Mouse (Mus musculus) embryonic fibroblast, embryonic 13.5 days (primary cell): ENCODE measurements around the gene Fam222b. TPM values are rescaled to one million over a fixed set of nuclear protein-coding genes. Genes with fewer than 3 reads are reported as not detected.
"Not testable (repeated sequence)": the region's sequence is repeated elsewhere in the genome, so short reads cannot be mapped to it uniquely, and the experiment has no call there.

Source experiments
- H3K27ac ChIP-seq: 2 replicates; pipeline ENCODE4 v1.5.1; 2012; ENCODE audit warnings: low read length, control low read depth, inconsistent platforms; ENCODE audit not compliant: insufficient read depth
- H3K4me1 ChIP-seq: 2 replicates; pipeline ENCODE4 v1.6.1; 2011; ENCODE audit warnings: low read length; ENCODE audit not compliant: control insufficient read depth, insufficient read depth
- H3K4me3 ChIP-seq: 2 replicates; pipeline ENCODE4 v1.5.1; 2011; ENCODE audit warnings: mild to moderate bottlenecking, control low read depth, low read length; ENCODE audit not compliant: insufficient read depth
- CTCF ChIP-seq: IDR thresholded peaks from 2 replicates; pipeline ENCODE4 v1.5.1; 2011; ENCODE audit warnings: mild to moderate bottlenecking, control low read depth, low read length, moderate library complexity, borderline replicate concordance; ENCODE audit not compliant: insufficient read depth
- POLR2A ChIP-seq: IDR thresholded peaks from 2 replicates; pipeline ENCODE4 v1.6.1; 2011; ENCODE audit warnings: low read depth, mild to moderate bottlenecking, control low read depth, low read length, moderate library complexity
- polyA plus RNA-seq: library from polyadenylated mRNA; stranded (reverse); fragments of >200 nt; gene quantifications from 2 replicates; pipeline ENCODE4 v1.2.4, GENCODE M21; 2011; ENCODE audit warnings: low read depth; ENCODE audit not compliant: missing spikeins, insufficient read length

Fam222b gene
- 10.2 and 15.5 TPM in 2 replicates for polyA plus RNA-seq

DNA sequence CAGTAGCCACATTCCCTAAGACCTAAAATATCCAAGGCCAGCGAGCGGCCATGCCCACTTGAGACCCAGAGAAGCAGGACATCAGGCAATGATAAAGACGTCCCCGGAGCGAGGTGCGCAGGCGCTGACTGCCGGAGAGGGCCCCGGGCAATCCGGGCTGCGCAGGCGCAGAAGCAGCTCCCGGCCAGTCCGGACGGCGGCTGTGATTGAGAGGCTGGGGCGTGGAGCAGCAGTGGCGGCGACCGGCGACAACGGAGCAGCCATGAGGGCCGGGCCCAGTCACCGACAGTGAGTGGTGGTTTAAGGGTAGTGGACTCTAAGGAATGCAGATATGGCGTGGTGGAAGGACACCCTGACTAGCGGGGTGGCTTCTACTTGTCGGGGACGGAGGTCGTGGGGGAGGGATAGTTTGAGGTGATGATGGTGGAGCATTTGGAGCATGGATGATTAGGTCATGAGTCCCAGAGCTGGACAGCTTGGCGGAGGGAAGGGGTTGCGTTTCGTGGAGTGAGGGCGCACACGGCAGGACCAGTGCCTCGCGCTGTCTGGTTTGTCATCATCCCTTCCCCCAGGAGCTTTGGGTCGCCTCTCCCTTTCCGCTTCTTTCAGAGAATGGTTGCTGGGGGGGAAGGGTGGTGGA is at the start of gene Fam222b:
Gene Fam222b (plus strand): TSS at position 157 of the 640 bp plus-strand sequence.
- Histone ChIP-seq H3K4me1 (peaks cover 4% of the 10 kb centered on the region; the same call in 1 of the 2 replicates), H3K4me3 (peak within 1 kb of the TSS; percentile 82), H3K27ac (peak within 1 kb of the TSS; percentile 53)
- TF ChIP-seq POLR2A (peak; percentile 91), CTCF (no peak)

DNA sequence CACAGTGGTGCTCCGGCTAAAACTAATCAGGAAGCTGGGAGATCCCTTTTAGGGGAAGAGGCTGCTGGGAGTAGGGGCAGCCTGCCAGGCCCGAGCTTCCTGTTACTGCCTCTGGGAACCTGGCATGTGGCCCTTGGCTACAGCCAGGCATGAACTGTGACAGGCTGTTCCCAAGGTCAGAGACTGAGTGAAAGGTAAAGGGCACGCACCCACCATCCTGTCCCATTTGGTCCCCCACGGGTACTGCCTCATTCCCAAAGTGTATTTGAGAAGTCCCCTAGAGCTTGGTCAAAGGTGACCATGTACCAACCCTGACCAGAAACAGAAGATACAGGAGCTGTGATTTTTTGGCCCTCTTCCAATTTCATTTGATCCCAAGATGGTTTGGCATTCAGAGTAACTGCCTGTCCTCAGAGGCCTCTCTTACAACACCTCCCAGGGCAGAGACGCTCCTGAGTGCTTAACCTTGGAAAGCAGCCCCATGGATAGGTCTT is 49.7 kb upstream of the Fam222b start:
- no peak overlapping the region for H3K4me3 ChIP-seq
- no peak overlapping the region for H3K27ac ChIP-seq
- TF ChIP-seq CTCF (no peak), POLR2A (no peak)
- H3K4me1 ChIP-seq: no peaks in the 10 kb centered on the region

DNA sequence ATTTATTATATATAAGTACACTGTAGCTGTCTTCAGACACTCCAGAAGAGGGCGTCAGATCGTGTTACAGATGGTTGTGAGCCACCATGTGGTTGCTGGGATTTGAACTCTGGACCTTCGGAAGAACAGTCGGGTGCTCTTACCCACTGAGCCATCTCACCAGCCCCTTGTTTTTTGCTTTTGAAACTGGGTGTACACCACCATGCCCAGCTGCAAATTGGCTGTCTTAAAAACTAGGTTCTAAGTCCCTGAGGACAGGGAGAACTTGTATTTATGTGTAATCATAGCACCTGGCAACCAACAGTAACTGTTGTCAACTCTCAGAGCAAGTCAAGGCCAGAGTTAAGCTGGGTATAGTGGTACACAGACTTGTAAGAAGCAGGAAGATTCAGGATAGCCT is 45.8 kb upstream of the Fam222b start:
- H3K4me3 ChIP-seq, H3K27ac ChIP-seq: not testable (repeated sequence)

DNA sequence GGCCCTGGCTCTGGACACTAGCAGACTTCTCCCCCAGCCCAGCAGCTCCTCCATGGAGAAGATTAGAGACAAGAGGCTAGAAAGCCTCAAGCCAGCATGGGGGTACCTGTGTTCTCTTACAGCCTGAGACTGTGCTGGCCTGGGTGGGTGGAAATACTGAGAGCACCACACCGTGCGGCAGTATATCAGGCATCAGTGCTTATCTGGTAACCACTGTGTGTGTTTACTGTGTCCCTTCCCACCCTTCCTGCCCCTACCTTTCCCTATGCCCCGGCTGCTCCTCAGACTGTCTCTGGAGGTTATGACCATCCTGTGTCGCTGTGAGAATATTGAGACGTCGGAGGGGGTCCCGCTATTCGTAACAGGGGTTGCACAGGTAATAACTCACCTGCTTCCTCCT is 41.4 kb upstream of the Fam222b start:
- no peak overlapping the region for H3K4me3 ChIP-seq
- no peak for TF ChIP-seq CTCF
- no peak overlapping the region for H3K27ac ChIP-seq
- H3K4me1 ChIP-seq: no peaks in the 10 kb centered on the region

More for the DNA sequence above, 45.8 kb upstream of the Fam222b start:
- H3K4me1 ChIP-seq: not testable (repeated sequence)

DNA sequence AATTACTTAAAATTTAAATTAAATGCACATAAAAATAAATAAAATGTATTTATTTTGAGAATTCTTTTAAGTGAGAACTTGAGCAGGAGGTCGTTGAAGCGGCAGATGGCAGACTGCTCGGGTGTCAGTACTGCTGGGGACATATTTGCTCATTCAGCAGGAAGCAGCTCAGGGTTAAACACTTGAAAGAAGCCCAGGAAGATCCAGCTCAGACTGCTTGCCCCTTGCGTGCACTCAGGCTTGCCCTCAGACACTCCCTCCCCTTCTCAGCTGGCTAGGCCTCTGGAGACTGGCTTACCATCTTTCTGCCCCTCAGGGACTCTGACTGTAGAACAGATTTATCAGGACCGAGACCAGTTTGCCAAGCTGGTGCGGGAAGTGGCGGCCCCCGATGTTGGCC is 37.5 kb upstream of the Fam222b start:
- Histone ChIP-seq H3K27ac (no peak overlapping the region), H3K4me1 (no peaks in the 10 kb centered on the region), H3K4me3 (no peak overlapping the region)
- no peak for TF ChIP-seq POLR2A
- no peak for TF ChIP-seq CTCF

DNA sequence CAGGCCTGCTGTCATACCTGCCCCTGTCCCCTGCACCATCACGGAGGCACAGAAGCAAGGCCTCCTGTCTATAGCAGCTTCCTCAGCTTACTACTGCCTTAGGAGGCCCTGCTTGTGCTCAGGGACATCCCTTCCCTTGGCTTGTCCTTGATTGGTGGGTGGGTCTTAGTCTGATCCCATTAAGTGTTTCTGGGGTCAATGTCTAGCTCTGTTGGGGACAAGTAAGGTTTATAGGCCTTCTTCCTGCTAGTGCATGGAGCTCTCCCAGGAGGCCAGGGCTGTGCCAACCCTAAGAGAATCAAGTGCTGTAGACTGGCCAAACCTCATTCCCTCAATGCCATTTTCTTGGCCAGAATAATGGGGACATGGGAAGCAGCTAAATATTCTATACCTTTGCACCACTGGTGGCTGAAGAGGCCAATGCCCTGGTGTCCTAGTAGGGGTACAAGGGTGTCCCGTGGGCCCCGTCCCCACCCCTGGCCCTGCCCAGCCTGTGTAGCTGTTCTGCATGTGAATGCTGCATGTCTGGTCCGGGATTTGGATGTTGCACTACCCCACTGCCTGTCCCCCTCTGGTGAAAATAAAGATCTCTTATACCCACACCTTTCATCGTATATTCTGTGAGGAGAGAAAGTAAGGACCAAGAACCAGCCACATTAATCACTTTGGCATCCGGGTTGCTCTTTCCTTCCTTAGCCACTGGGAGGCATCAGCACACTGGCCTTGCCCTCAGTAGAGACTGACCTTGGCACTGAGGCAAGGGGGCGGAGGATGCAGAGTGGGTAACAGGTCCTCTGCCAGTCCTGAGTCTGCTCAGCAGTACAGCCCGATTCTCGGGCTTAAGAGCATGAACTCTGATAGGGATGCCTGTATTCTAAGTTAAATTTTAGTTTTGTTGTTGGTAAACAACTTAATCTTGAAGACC is 34.4 kb upstream of the Fam222b start:
- no peak overlapping the region for H3K27ac ChIP-seq
- peak; percentile 93; the same call in 1 of the 2 replicates for TF ChIP-seq CTCF
- no peak for TF ChIP-seq POLR2A
- H3K4me3 ChIP-seq: no peak overlapping the region
- no peaks in the 10 kb centered on the region for H3K4me1 ChIP-seq

DNA sequence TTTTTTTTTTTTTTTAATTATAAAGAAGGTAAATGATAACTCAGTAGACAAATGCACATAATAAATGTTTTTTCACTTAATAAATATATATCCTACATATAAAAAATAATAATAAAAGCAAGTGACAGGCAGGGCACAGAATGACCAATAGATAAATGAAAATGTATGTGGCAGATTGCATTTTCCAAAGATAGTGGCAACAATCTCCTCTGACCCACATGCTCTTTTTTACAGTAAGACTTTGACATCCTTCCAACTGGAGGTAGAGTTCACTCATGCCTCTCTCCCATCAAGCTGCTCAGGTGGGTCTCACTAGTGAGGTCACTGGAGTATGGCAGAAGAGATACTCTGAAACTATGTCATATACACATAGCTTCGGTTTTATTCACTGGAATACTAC is 31.9 kb upstream of the Fam222b start:
- Histone ChIP-seq H3K27ac (no peak overlapping the region), H3K4me1 (no peaks in the 10 kb centered on the region)

DNA sequence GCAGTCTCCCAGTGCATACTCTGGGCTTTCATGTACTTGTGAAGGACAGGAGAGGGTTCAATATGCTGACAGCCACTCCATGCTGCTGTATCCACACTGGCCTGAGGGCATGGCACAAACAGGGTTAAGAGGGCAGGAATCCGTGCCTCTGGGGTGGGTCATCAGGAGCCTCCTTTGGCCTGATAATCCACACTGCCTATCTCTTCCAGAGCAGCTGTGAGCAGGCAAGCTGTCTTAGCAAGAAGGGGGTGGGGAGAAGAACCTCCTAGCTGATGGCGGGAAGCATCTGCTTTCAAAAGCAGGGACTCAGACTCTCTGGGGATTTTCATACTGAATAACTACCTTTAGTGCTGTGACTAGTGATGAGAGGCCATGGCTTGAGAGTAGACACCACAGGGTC is 28.6 kb upstream of the Fam222b start:
- H3K27ac ChIP-seq: no peak overlapping the region
- no peak for TF ChIP-seq POLR2A
- no peak for TF ChIP-seq CTCF
- no peaks in the 10 kb centered on the region for H3K4me1 ChIP-seq
- no peak overlapping the region for H3K4me3 ChIP-seq

More for the DNA sequence above, 31.9 kb upstream of the Fam222b start:
- H3K4me3 ChIP-seq: no peak overlapping the region
- no peak for TF ChIP-seq POLR2A
- TF ChIP-seq CTCF: no peak

DNA sequence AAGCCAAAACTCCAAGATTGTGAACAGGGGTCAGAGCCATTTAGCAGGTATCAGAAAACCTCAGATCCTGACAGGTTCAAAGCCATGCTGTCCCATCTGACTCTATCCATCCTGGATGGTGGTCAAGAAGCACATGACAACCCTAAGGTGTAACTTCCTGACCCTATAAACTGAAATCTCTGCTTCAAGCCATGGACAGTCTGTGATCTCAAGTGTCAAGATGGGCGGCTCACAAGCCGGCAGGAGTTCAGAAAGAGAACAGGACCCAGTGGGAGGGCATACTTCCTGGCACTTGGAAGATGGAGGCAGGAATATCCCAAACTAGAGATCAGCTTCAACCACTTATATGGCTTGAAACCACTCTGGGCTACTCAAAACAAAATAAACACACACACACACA is 27.8 kb upstream of the Fam222b start:
- no peak overlapping the region for H3K4me3 ChIP-seq
- no peak overlapping the region for H3K27ac ChIP-seq
- no peak for TF ChIP-seq CTCF
- no peaks in the 10 kb centered on the region for H3K4me1 ChIP-seq

DNA sequence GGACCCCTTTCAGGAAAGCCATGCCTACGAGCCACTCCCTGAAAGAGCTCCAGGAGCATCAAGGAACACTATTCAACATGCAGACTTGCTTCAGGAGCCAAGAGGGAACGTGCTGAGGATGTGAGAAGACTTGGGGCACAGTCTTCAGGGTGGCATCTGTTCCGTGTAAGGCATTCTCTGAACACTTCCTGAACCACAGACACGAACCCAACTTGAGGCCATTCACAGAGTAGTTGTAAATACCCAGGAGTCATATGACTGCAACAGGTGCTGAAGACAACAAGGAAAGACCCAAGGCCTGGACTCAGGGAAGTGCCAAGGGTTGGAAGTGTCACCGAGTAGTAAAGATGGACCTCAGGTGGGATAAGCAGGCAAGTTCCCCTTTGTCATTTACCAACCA is 26.9 kb upstream of the Fam222b start:
- TF ChIP-seq CTCF (no peak), POLR2A (no peak)

More for the DNA sequence above, 26.9 kb upstream of the Fam222b start:
- H3K4me1 ChIP-seq: no peaks in the 10 kb centered on the region
- no peak overlapping the region for H3K27ac ChIP-seq
- H3K4me3 ChIP-seq: no peak overlapping the region
